Mouse (Mus musculus) left cerebral cortex, postnatal 10 days (tissue): ENCODE data around the gene Tmsb10. TPM values are rescaled to one million over a fixed set of nuclear protein-coding genes. Genes with fewer than 3 reads are reported as not detected.

ENCODE experiments used
- DNase-seq, 2 experiments: peaks; one replicate each; pipeline ENCODE4 v3.0.0; 2021 to 2022; ENCODE audit warnings: low spot score in 2 of 2, mixed read lengths in 1 of 2; ENCODE audit errors: extremely low spot score in 1 of 2
- intact Hi-C: fragments of 180-260 bp; cut with DNase I; formaldehyde crosslinking; loops from one replicate; pipeline ENCODE4 v1.15.1; 2025
- total RNA-seq, 2 experiments: library from RNA; stranded (reverse); gene quantifications; 2 replicates each; pipeline ENCODE4 v1.2.3; 2021

The Tmsb10 gene
- total RNA-seq, 2 experiments from 2014 or later, result 1,612 to 1,640 TPM

- intact Hi-C loops, result loop anchor here (5.0 kb wide), 1 partner anchor 49 kb away; no protein-coding TSS in a partner anchor
- peak; percentile 76 to 90 for DNase-seq
Measured at GRCm38 (mm10) chr6:72957676-72958641, 589 bp downstream of the Tmsb10 start.

DNA sequence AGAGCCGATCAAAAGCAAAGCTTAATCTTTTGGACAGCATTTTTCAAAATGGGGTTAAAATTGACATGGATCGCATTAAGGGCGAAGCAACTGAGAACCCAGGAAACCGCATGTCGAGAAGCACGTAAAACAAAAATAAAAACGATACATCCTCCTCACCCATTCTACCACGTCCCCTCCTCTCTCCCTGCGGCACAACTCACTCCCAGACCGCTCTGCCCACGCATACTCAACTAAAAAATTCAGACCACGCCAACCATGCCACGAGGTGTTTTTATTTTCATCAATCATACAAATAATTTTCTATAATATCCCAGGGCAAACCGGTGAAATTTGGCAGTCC lies 1.5 kb downstream of the Tmsb10 start:
- DNase-seq, result no peak
- intact Hi-C loops, result loop anchor here (5.0 kb wide), 1 partner anchor 50 kb away; no protein-coding TSS in a partner anchor

DNA sequence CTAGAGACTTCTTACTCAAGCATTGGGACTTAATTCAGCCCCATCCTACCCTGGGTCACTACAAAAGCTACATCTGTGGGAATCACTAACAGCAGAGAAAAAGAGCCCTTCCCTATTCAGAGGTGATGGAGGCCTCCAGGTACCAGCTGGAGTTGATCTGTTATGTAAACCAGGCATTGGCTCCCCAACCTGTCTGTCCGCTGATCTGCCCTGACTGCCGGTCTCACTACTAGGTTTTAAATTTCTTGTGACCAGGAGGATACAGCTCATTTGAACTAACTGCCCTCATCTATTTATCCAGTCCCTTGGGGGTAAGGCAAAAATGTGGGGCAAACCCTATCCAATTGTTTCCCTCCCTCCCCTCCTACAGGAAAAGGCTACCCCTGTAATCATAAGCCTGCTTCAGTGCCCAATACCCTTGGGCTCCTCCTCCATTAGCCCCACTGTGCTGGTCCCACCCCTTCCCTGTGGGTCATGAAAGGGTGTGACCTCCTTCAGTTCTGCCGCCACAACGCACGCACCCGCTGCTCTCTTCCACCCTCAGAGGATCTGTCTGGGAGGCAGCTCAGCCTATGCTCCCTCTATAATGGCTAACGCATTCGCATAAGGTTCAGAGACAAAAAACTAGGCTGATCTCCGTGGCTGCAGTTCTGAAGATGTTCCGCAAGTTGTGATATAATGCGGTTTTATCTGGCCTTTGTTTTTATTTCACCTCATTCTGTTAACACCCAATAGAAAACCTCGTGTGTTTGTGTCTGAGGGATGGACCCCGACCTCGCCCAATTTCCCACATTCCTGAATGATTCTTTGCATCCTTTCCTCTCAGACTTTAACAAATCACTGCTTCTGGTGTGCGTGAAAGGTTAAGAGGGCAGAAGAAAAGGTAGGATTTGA lies 2.1 kb downstream of the Tmsb10 start:
- intact Hi-C loops, result loop anchor here (5.0 kb wide), 1 partner anchor 51 kb away; no protein-coding TSS in a partner anchor
- peak in 1 of 2 experiments; percentile 77 for DNase-seq

DNA sequence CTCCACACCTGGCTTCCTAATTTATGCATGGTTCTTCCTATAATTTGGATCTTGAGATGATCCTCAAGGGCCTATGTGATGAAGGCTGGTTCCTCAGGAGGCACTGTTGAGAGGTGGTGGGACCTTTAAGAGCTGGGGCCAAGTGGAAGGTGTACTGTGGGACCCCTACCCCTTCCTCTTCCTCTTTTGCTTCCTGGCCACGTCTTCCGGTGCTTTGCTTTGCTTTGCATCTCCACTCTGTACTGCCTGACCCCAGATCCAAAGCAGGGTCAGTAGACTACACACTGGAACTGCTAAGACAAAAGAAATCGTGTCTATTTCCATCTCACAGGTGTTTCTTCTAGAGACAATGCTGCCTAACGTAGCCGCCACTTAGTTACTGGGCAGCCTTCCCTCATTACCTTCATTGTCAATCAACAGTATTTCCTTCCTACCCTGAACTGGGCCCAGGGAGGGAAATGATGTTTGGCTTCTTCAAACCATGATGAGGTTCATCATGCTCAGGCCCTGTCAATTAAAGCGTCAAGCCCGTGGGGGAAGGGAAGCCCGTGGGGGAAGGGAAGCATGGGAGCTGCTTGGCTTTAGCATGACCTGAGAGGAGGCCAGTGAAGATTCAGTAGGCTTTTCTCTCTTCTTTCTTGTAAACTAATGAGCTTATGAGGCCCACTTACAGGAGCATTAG lies 2.9 kb downstream of the Tmsb10 start:
- peak in 1 of 2 experiments; percentile 39 for DNase-seq
- intact Hi-C loops, result loop anchor here (5.0 kb wide), 1 partner anchor 52 kb away; no protein-coding TSS in a partner anchor

- no peak for DNase-seq
- intact Hi-C loops, result loop anchor here (5.0 kb wide), 1 partner anchor 53 kb away; no protein-coding TSS in a partner anchor
Measured at GRCm38 (mm10) chr6:72954786-72955185, 3.8 kb downstream of the Tmsb10 start.

DNA sequence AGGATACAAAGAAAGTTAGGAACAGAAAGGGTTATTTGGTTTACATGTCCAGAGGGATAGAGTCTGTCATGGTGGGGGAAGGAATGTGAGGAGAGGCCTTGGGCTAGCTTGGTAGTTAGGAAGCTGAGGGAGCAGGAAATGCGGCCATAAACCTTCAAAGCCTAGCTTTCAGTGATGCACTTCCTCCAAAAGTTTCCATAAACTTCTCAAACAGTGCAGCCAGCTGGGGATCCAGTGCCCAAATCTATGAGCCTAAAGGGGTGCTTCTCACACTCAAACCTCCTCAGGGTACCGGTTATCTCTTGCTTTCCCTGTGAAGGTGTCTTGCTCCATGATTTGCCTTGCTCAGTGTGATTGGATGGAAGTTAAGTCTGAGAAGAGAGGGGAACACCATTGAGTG lies 5.6 kb downstream of the Tmsb10 start:
- intact Hi-C loops, result no loop called here
- DNase-seq, result no peak

- intact Hi-C loops, result no loop called here
- peak in 1 of 2 experiments; percentile 35 for DNase-seq
Measured at GRCm38 (mm10) chr6:72952221-72952620, 6.3 kb downstream of the Tmsb10 start.

- DNase-seq, result peak; percentile 35 to 76
- intact Hi-C loops, result no loop called here
Measured at GRCm38 (mm10) chr6:72949161-72949756, 9.3 kb downstream of the Tmsb10 start.

DNA sequence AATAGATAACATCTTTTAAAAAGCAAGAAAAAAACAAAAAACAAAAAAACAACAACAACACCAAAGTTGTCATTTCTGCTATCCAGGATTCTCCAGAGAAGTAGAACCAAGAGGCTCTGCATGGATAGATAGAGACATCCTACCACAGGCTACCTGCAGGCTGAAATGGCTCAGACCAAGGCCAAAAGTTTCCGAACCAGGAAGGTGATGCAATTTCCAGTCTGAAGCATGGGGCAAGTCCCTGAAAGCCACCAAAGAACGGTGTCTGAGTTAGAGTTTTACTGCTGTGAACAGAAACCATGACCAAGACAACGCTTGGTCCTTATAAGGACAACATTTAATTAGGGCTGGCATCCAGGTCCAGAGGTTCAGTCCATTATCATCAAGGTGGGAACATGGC lies 10.2 kb downstream of the Tmsb10 start:
- intact Hi-C loops, result no loop called here
- DNase-seq, result no peak

GRCm38 (mm10) chr6:72947960-72948359 lies 10.6 kb downstream of the Tmsb10 start:
- intact Hi-C loops, result no loop called here
- DNase-seq, result peak in 1 of 2 experiments; percentile 69

GRCm38 (mm10) chr6:72940493-72940892 lies 18.1 kb downstream of the Tmsb10 start:
- intact Hi-C loops, result loop anchor here (5.0 kb wide), 2 partner anchors 212 to 287 kb away; no protein-coding TSS in a partner anchor
- DNase-seq, result peak; percentile 55 to 63

GRCm38 (mm10) chr6:72937859-72938258 lies 20.7 kb downstream of the Tmsb10 start:
- intact Hi-C loops, result no loop called here
- no peak for DNase-seq

GRCm38 (mm10) chr6:72937430-72937829 lies 21.1 kb downstream of the Tmsb10 start:
- intact Hi-C loops, result no loop called here
- no peak for DNase-seq

DNA sequence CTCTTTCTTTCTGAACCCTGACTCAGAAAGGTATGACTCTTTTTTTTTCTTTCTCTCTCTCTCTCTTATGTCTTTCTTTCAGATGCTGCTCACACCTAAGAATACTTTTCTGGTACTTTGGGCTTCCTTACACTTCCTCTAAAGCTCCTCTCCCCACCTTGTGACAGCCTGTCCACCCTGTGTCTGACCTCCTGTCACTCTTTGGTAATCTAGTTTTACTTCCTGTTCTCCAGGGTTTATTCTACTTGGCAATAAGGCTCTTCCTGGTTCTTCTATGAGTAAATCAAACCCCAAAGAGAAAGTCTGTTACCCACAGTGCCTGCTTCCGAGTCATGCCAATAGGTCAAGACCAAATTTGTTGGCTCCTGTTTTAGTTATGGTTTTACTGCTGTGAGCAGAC lies 25.6 kb downstream of the Tmsb10 start:
- intact Hi-C loops, result no loop called here
- no peak for DNase-seq

DNA sequence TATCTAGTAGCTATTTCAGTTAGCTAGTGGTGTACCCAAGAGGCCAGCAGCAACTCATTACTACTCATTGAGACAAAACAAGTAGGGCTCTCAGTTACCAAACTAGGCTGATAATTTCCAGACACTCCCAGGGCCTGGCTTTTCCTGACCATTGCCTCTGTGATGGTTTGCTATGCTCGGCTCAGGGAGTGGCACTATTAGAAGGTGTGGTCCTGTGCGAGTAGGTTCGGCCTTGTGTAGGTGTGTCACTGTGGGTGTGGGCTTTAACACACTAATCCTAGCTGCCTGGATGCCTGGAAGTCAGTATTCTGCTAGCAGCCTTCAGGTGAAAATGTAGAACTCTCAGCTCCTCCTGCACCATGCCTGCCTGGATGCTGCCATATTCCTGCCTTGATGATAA lies 27.0 kb downstream of the Tmsb10 start:
- intact Hi-C loops, result no loop called here
- no peak for DNase-seq

GRCm38 (mm10) chr6:72929795-72930398 lies 28.7 kb downstream of the Tmsb10 start:
- intact Hi-C loops, result no loop called here
- DNase-seq, result no peak

DNA sequence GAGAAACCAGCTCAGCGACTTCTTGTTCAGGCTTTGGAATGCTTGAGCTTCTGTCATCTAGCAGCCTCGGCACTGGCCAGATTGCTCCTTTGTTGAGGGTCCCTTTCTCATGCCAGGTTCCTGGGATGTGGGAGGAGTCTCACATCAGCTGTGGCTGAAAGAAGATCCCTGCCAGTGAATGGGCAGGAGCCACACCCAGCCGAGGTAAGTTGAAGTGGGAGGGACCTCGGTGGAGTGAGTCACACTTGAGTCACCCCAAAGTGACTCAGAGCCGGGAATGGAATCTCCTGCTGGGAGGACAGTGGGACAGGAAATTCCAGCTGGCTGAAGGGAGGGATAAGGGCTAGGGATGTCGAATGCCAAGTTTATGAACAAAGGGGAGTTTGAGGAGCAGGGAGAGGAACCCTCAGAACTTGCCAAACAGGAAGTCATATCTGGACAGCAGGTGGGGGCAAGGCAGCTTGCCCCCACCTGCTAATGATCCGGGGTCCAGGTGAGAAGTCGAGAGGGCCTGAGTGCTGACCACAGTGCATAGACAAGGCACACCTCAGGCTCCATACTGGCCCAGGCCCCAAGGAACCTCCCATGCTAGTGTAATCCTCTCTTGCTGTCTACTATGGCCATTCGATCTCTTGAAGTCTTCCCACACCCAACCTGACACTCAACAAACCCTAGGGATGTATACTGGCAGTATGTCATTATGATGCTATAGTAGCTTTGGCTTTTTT lies 31.6 kb downstream of the Tmsb10 start:
- intact Hi-C loops, result no loop called here
- peak in 1 of 2 experiments; percentile 71 for DNase-seq
